Mouse (Mus musculus): ENCODE results near the gene Tekt2.

The Tekt2 gene

DNA sequence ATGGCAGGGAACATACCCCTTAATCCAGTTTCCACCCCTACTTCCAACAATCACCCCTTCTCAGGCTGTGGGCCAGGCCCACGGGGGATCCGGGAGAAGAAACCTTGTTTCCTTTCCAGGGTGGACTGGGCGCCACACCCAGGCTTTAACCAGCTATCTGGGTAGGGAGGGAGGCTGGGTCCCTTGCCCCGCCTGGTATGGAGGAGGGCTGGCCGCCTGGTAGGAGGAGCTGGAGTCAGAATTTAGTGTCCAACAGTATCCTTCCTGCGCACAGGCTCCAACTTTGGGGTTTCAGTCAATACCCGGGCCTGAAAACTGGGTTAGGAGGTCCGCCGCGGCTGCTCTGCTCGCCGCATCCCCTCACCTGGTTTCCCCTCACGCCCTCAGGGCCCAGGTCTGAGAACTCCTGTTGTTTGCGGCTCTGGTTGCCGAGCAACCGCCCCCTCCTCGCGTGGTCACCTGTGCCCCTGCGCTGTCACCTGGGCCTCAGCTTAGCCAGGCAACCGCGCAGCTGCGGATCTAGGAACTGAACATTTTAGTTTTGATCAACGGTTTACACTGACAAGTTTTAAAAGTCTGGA, at the start of gene Tekt2:
TSS of gene Tekt2 (minus strand) at position 408 of the 581 bp plus-strand sequence.
- DNase-seq (ENCODE audit: low spot score): no peak

GRCm38 (mm10) chr4:126371497-126371896, 46.0 kb upstream of the Tekt2 start:
- DNase-seq (ENCODE audit: low spot score): no peak

DNA sequence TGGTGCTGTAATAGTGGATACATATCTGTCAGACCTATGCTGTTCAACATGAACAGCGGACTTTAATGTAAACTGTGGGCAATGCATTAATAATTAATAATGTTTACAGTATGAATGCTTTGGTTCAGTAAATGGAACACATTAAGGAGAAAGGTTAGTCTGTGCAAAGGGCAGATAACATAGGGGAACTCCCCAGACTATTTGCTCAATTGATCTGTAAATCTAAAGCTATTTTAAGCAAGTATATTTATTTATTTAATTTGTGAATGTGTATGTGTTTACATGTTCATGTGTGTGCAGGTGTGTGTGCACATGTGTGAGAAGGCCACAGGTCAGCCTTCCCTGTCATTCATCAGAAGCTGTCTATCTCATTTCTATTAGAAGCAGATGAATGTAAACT, 34.6 kb upstream of the Tekt2 start:
- no peak for DNase-seq (ENCODE audit: low spot score)

DNA sequence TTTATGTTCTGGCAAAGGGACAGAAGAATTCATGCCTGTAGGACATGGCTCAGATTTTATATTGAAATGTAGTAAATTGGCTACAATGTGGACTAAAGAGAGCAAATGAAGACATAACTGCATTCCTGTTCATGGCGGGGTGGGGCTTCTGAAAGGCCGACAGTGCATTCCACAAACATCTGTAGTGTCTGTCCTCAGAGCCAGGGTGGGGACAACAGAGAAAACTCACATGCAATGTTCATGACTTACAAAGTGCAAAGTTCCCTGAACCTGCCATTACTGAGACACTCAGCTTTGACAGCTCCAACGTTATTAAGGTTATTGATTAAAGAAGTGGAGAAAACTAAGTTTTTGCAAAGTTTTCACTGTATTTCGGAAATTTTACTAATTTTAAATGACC, 18.0 kb upstream of the Tekt2 start:
- no peak for DNase-seq (ENCODE audit: low spot score)

DNA sequence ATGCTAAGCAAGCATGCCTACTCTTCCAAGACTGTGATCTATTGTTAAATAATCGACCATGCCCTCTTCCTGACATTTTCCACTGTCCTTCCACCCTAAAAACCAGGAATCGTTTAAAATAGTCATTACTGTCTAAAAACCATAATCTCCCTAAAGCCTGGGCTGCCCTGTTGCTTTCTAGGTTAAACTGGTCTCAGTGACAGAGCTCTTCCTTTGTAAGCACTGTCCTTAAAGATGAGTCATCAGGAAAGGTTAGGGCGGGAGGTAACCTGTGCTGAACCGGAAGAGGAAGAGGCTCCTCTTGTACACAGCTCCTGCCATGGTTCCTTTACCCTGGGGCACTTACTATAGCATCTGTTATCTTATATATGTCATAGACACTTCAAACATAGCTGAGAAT, 14.0 kb upstream of the Tekt2 start:
- no peak for DNase-seq (ENCODE audit: low spot score)

DNA sequence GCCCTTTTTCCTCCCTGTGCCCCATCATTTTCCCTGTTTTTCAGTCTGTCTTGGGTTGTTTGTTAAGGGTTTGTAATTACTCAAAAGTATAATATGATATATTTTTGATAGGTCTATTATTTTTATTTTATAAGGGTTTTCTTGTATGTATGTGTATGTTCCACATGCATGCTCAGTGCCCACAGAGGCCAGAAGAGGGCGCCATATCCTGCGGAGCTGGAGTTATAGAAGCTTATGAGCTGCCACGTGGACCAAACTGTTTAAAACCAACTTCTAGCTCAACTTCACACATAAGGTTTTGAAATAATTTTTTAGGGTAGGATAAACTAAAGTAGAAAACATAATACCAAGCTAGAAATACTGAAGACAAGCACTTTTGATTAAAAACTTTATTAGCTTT, 6.9 kb upstream of the Tekt2 start:
- DNase-seq (ENCODE audit: low spot score): no peak

DNA sequence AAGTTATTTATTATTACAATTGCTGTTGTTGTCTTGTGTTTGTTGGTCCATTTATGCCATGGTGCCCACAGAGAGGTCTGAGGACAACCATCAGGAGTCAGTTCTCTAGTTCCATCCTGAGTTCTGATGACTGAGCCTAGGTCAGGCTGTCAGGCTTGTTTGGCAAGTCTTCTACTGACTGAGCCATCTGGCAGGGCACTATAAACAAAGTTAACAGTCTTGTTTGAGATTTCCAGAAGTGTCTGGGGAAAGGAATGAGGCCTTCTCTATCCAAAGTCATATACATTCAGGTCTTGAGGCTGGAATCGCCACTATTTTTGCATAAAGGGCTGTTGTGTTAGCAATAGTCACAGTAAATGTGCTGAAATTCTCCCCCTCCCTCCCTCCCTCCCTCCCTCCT, 6.3 kb upstream of the Tekt2 start:
- no peak for DNase-seq (ENCODE audit: low spot score)

DNA sequence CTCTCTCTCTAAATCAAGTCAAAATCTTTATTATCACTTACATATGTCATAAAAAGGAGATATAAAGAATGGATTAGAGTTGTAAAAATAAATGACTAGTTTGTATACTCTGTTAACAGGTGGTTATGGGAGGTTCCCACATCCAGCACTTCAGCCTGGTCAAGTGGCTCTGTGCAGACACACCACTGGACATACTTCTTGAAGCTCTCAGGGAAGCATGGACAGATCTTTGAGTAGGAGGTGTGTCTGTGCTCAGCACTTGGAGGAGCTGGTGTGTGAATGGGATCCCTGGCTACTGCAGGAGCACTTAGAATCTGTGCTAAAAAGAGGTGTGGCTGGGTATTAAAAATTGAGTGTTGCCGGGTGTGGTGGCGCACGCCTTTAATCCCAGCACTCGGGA, 4.8 kb upstream of the Tekt2 start:
- DNase-seq (ENCODE audit: low spot score): no peak

- DNase-seq (ENCODE audit: low spot score): no peak
Measured at GRCm38 (mm10) chr4:126326036-126326435, 548 bp upstream of the Tekt2 start.

- no peak for DNase-seq (ENCODE audit: low spot score)
Measured at GRCm38 (mm10) chr4:126324861-126325260, 627 bp downstream of the Tekt2 start.

DNA sequence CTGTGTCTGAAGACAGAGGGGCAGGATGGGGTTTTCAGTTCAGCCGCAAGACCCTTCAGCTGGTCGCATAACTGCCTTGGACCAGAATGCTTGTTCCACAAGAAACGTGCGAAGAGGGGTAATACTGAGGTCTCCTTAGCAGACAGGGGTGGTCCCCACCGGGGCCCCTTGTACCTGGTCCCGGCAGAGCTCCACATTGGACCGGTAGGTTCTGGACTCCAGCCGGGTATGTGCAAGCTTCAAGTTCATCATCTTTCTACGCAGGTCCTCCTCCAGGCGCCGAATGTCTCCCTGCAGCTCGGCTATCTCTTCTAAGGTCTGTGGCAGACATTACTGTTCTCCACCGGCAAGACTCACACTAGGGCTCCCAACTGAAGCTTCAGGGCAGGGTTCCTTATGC, 2.8 kb downstream of the Tekt2 start:
- no peak for DNase-seq (ENCODE audit: low spot score)

GRCm38 (mm10) chr4:126321854-126322511, 3.5 kb downstream of the Tekt2 start:
- DNase-seq (ENCODE audit: low spot score): no peak

DNA sequence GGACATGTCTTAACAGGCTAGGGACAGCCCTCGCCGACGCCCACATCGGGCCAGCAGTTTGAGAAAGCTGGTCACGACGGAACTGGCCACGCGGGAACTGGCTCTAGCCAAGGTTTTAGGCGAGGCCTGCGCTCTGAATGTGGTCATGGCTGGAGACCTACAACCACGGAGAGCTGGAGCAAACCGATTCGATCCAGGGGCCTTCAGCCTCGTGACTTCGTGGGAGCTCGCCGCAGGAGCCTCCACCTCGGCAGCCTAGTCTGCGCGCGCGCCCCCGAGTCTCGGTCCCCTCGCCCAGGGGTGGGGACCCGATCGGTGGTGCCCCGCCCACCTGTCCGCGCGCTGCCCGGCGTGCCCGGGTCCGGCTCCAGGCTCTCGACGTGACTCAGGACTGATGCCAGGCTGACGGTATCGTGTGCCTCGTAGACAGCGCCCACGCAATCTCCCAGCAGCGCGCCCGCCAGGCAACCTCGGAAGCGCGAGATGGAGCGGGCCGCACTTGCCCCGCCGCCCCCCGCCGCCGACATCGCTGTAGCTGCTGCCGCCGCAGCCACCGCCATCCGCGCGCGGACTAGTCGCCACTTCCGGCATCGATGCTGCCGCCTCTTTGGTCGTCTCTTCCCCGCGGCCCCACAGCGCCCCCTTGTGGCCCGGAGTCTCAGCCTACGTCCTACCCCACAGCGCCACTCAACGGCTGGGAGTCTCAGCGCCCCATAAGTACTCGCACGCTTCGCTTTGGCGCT, 4.2 kb downstream of the Tekt2 start, which contains the start of gene Adprhl2:
TSS of gene Adprhl2 (minus strand) at position 593 of the 743 bp plus-strand sequence.
- peak; percentile 97 for DNase-seq (ENCODE audit: low spot score)

DNA sequence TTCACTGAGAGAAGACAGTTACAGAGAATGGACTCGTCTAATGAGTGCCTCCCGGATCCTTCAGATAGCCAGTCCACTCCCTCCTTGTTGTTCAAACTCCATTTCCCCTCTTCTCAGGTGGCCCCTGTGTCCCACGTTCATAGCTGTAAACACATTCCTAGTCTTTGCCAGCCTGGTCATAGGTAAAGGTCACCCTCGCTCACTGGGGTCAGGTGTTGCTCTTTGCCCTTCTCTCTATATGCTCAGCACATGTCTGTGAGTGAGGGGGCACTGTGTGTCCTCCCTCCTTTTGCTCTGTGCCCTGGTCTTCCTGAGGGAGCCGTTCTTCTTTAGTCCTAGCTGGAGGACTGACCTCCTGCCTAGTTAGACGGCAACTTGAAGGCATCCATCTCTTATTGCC, 5.7 kb downstream of the Tekt2 start:
- DNase-seq (ENCODE audit: low spot score): no peak

DNA sequence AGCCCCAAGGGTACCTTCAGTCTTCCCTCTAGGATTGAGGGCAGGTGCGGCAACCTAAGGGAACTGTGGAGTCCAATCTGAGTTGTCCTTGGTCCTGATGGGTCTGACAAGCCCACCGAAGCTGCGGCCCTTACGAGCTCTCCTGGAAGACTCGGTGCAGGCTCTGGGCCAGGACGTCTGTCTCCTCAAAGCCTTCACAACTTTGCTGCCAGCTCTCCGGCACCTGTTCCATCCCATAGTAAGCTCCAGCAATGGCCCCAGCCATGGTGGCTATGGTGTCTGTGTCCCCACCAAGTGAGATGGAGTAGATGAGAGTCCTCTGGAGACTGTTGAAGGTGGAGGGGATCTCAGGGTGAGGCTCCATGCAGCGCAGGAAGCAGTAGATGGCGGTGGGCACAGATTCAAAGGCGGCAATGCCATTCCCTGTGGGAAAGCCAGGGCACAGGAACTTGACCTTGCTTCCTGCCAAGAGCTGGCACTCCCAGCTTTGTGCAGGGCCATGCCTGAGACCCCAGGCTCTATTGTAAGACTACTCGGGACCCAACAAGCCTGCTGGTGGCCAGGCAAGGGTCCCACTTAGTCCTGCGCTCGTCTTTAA, 8.9 kb downstream of the Tekt2 start:
- no peak for DNase-seq (ENCODE audit: low spot score)

DNA sequence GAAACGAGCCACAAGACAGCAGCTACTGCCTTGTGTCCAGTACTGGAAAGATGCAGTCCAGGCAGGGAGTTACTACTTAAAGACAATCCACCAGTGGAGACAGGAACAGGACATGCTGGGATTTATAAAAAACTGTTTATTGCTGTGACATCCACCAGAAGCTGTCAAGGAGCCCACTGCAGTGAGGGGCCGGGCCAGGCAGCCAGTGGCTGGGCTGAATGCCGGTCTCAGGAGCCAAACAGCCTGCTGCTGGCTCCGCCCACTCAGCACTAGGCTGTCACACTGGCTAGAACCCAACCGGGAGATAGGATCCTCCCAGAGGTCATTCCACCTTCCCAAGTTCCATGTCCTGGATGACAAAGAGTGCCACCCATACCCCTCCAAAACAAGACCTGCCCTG, 9.6 kb downstream of the Tekt2 start:
- DNase-seq (ENCODE audit: low spot score): no peak

- no peak for DNase-seq (ENCODE audit: low spot score)
Measured at GRCm38 (mm10) chr4:126314393-126314792, 11.1 kb downstream of the Tekt2 start.

DNA sequence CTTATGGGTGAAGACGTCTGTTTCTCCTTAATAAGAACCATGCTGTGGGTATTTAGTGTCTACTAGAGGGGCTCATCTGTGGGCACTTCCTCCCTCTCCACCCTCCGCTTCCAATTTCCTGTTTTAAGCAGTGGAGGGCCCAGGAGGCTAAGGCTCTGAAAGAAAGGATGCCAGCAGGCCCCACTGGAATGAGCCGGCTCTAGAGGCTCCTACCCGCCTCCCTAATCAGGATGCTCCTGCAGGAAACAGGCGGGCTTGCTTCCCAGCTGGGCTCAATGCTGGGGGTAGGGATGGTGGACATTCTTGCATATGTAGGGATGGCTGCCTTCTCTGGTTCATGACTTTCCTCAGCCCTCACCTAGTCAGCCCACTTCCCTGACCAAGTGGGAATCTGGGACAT, 12.3 kb downstream of the Tekt2 start:
- DNase-seq (ENCODE audit: low spot score): no peak

DNA sequence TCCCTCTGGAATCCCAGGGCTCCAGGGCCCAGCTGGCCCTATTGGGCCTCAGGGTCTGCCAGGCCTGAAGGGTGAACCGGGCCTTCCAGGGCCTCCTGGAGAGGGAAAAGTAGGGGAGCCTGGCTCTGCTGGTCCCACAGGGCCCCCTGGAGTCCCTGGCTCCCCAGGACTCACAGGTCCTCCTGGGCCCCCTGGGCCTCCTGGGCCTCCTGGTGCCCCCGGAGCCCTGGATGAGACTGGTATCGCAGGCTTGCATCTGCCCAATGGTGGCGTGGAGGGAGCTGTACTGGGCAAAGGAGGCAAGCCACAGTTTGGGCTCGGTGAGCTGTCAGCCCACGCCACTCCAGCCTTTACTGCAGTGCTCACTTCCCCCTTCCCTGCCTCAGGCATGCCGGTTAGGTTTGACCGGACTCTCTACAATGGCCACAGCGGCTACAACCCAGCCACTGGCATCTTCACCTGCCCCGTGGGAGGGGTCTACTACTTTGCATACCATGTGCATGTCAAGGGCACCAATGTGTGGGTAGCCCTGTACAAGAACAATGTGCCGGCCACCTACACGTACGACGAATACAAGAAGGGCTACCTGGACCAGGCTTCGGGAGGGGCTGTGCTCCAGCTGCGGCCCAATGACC, 13.8 kb downstream of the Tekt2 start:
- no peak for DNase-seq (ENCODE audit: low spot score)

GRCm38 (mm10) chr4:126310344-126310743, 15.1 kb downstream of the Tekt2 start:
- no peak for DNase-seq (ENCODE audit: low spot score)

GRCm38 (mm10) chr4:126309922-126310309, 15.6 kb downstream of the Tekt2 start:
- peak; percentile 58 for DNase-seq (ENCODE audit: low spot score)

DNA sequence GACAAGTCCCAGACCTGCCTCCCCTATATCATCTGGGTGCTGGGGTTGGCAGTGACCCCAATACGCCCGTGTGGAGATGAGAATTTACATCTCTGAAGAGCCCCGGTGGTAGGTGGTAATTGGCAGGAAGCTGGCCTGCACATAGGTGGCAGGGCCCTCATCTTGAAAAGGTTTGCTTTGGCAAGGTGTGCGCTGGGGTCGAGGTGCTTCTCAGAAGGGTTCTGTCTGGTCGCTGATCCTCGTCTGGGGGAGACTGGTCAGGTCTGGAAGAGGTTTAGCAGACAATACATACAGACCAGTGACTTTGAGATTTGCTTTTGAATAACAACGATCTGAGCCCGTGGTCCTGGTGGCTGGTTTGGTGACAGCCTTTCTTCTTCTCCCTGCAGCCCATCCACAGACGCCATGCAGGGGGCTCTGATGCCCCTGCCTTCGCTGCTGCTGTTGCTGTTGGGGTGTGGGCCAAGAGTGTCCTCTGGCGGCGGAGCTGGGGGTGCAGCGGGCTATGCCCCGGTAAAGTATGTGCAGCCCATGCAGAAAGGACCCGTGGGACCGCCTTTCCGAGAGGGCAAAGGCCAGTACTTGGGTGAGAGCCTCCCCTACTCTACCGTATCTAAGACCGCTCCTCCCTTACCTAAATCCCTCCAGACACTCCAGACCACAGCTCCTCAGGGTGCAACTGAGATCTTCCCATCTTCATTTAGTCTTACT, 16.1 kb downstream of the Tekt2 start:
- DNase-seq (ENCODE audit: low spot score): no peak

Measured in spleen, adult 12 weeks (tissue).